Mouse (Mus musculus) kidney, embryonic 14.5 days (tissue): ENCODE measurements around the gene Triobp. TPM values are rescaled to one million over a fixed set of nuclear protein-coding genes. Genes with fewer than 3 reads are reported as not detected.

Source experiments
- ATAC-seq: fragments of 200-750 bp; cut with Nextera tagmentation; 2 replicates; pipeline ENCODE4 v1.8.0; 2017; ENCODE audit warnings: moderate number of reproducible peaks, mild to moderate bottlenecking, moderate TSS enrichment, moderate library complexity; ENCODE audit not compliant: low FRiP score, low TSS enrichment
- H3K27ac ChIP-seq: fragments of 300-500 bp; sonication (generic); 2 replicates; pipeline ENCODE4 v1.5.1; 2014; ENCODE audit warnings: low read depth, mild to moderate bottlenecking, low read length, moderate library complexity, mixed read lengths
- H3K27me3 ChIP-seq: fragments of 300-500 bp; sonication (generic); 2 replicates; pipeline ENCODE4 v1.6.1; 2014; ENCODE audit warnings: mild to moderate bottlenecking, low read length; ENCODE audit not compliant: control insufficient read depth, insufficient read depth
- H3K36me3 ChIP-seq: fragments of 300-500 bp; sonication (generic); 2 replicates; pipeline ENCODE4 v1.6.1; 2014; ENCODE audit warnings: low read length, mixed read lengths; ENCODE audit not compliant: control insufficient read depth, insufficient read depth
- H3K4me1 ChIP-seq: fragments of 300-500 bp; sonication (generic); 2 replicates; pipeline ENCODE4 v1.6.1; 2014; ENCODE audit warnings: low read length, mixed read lengths; ENCODE audit not compliant: control insufficient read depth, insufficient read depth
- H3K4me2 ChIP-seq: fragments of 300-500 bp; sonication (generic); replicated peaks from 2 replicates; pipeline ENCODE4 v1.6.1; 2014; ENCODE audit warnings: low read depth, mild to moderate bottlenecking, low read length
- H3K4me3 ChIP-seq: fragments of 300-500 bp; sonication (generic); 2 replicates; pipeline ENCODE4 v1.5.1; 2014; ENCODE audit warnings: mild to moderate bottlenecking, low read length
- H3K9ac ChIP-seq: fragments of 300-500 bp; sonication (generic); 2 replicates; pipeline ENCODE4 v1.6.1; 2014; ENCODE audit warnings: low read depth, mild to moderate bottlenecking, low read length, moderate library complexity
- H3K9me3 ChIP-seq: fragments of 300-500 bp; sonication (generic); 2 replicates; pipeline ENCODE4 v1.6.1; 2016; ENCODE audit warnings: low read length; ENCODE audit not compliant: control insufficient read depth
- WGBS: fragments of 180-500 bp; shearing (Covaris S2); extraction: QIAGEN DNeasy Blood & Tissue Kit; methylation state at CpG from one replicate; pipeline ENCODE4 v1.1.7; 2014; 5-methylcytosine and 5-hydroxymethylcytosine counted together
- polyA plus RNA-seq: library from polyadenylated mRNA; unstranded; fragments of >200 nt; fragmentation: Nextera tagmentation; extraction: Ambion mirVana; gene quantifications from 2 replicates; pipeline ENCODE4 v1.2.1, GENCODE M21; 2014

The Triobp gene
- polyA plus RNA-seq, 1 experiment from 2014 or later, result 54.9 TPM

DNA sequence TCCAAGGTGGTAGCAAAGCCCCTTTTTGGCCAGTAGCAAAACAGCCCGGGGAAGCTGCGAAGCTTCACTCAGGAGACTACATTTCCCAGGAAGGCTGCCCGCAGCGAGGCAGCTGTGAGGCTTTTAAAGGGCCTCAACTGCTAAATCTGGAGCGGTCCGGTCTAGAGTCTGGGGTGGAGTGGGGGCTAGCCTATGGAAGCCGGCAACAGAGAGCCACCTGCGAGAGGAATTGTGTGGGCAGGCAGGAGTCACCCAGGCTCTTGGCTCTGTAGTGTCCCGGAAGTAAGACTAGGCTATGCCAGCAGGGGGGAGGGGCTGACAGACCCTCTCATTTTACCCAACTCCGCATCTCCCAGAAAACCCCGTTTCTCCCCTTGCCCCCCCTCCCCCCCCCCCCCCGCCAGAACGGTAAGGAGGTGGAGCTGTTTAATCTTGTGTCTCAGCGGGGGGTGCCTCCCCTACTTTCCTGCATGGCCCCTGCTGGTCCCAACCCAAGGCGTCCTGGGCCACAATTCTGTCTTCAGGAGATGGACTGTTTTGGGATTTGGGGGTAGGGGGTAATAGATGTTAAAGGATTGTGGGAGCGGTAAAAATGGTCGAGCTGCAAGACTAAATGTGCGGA is 78.3 kb downstream of the Triobp start:
- H3K9ac ChIP-seq, result peak overlapping the region; percentile 32; the same call in 1 of the 2 replicates
- H3K4me1 ChIP-seq, result peaks cover 26% of the 10 kb centered on the region
- no peaks in the 10 kb centered on the region for H3K27me3 ChIP-seq
- ATAC-seq, result no peak
- no peaks in the 10 kb centered on the region for H3K36me3 ChIP-seq
- H3K4me3 ChIP-seq, result peak overlapping the region; percentile 17; the same call in 1 of the 2 replicates
- no peaks in the 10 kb centered on the region for H3K9me3 ChIP-seq
- WGBS, result 14% methylated on average over 16 of the region's 18 CpGs
- peak overlapping the region; percentile 38 for H3K4me2 ChIP-seq
- H3K27ac ChIP-seq, result no peak overlapping the region

DNA sequence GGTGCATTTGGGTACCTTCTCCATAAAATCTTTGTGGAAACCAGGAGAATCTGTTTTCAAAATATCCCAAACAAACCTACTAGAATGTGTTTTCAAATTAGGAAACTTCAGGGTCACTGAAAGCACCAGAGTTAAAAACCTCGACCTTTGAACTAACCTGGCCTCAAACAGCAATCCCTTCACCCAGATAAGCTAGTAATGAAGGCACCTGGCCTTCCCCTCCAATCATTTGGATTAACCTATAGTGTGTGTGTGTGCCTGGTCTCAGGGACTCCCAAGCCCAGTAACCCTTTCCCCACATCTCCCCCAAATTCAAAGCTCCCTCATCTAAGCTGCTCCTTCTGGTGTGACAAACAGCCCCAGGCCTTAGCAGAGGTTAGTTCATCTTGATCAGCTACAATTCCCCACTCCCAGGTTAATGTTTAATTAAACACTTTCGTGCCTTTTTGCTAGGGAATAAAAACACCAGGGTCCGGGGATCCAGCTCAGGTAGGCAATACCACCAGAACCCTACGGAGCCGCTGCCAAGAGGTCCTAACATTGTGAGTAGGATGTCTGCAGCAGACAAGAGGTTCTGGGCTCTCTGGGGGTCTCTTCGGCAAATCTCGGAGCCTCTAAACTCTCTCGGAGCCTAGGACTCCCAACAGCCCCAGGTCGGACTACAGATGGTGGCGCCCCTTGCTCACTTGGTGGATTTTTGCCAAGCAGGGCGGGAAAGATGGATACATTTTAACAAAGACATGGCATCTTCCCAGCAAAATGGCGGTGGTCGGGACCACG is 79.2 kb downstream of the Triobp start:
- ATAC-seq, result no peak
- WGBS, result 48% methylated on average over 14 of the region's 14 CpGs

DNA sequence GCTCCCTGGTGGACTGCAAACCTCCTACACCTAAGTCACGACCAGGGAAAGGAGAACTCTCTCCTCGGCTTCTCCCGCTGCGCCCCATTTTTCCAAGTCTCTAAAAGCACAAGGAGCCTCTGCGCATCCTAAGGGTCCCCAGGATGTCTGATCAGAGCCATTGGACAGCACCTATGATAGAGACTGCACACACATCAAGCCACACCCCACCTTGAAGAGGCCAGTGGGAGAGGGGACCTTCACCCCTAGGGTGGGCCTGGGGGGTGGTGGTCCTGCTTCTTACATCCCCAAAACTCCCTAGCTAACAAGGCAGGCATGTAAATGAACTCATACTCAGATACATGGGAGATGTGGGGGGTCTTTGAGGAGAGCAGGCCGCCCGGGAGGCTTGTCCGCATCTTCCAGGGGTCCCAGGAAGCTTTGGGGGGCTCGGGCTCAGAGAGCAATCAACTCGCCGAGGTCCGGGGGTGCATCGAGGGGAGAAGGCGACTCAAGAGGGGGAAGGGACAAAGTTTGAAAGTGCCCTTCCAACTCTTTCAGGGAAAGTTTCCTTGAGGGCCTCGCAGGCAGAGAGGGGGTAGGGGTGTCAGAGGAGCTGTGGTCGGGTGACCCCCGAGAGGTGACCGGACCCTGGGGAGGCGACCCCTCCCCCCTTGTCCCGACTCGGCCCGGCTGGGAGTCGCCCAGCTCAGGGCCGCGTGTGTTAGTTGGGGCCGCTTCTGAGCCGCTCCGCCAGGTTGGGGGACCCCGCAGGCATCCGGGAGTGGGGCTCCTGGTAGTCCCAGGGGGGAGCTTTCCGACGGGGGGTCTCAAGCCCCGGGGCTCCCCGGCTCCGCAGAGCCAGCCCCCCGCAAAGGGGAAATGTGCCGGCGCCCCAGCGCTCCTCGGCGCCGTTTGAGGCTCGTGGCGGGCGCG is 80.0 kb downstream of the Triobp start:
- peaks cover 32% of the 10 kb centered on the region for H3K4me1 ChIP-seq
- H3K27ac ChIP-seq, result peak overlapping the region; percentile 93
- H3K36me3 ChIP-seq, result no peaks in the 10 kb centered on the region
- 5% methylated on average over 42 of the region's 46 CpGs for WGBS
- no peak for ATAC-seq
- H3K4me2 ChIP-seq, result peak overlapping the region; percentile 98
- H3K4me3 ChIP-seq, result peak overlapping the region; percentile 55
- no peaks in the 10 kb centered on the region for H3K9me3 ChIP-seq
- H3K27me3 ChIP-seq, result no peaks in the 10 kb centered on the region
- H3K9ac ChIP-seq, result peak overlapping the region; percentile 93

More for the DNA sequence above, 79.2 kb downstream of the Triobp start:
- peak overlapping the region; percentile 93 for H3K27ac ChIP-seq
- peak overlapping the region; percentile 55 for H3K4me3 ChIP-seq
- H3K4me2 ChIP-seq, result peak overlapping the region; percentile 98
- H3K27me3 ChIP-seq, result no peaks in the 10 kb centered on the region
- peak overlapping the region; percentile 93 for H3K9ac ChIP-seq
- no peaks in the 10 kb centered on the region for H3K36me3 ChIP-seq
- peaks cover 32% of the 10 kb centered on the region for H3K4me1 ChIP-seq
- no peaks in the 10 kb centered on the region for H3K9me3 ChIP-seq

DNA sequence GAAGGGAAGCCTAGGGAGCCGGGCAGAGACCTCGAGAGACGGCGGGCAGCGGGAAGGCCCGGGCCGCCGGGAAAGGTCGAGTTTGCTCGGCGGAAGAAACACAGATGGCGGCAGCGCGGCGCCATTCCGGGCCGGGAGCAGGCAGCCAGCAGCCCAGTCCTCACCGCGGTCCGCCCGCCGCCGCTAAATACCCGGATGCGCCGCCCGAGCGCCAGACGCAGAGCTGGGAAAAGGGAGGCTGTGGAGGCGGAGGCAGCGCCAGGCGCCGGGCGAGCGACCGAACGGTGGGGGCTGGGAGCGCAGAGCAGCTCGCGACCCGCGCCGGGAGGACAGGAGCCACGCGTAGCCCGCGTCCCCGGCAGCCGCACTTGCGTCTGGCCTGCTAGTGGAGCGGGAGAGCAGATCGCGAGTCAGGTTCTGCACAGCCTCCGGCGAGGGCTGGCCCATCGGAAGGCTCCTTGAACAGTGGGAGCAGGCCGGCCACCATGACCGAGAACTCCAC is 80.8 kb downstream of the Triobp start, which contains the start of gene H1f0:
TSS of gene H1f0 (plus strand) at position 214 of the 502 bp plus-strand sequence.
- WGBS, result 0% methylated on average over 50 of the region's 58 CpGs
- H3K4me2 ChIP-seq, result peak within 1 kb of the TSS; percentile 98
- no peaks in the 10 kb centered on the region for H3K27me3 ChIP-seq
- H3K4me1 ChIP-seq, result peaks cover 25% of the 10 kb centered on the region
- H3K4me3 ChIP-seq, result peak within 1 kb of the TSS; percentile 55
- peak; percentile 74 for ATAC-seq
- peak within 1 kb of the TSS; percentile 93 for H3K27ac ChIP-seq
- no peaks in the 10 kb centered on the region for H3K36me3 ChIP-seq
- H3K9me3 ChIP-seq, result no peaks in the 10 kb centered on the region
- H3K9ac ChIP-seq, result peak within 1 kb of the TSS; percentile 93

DNA sequence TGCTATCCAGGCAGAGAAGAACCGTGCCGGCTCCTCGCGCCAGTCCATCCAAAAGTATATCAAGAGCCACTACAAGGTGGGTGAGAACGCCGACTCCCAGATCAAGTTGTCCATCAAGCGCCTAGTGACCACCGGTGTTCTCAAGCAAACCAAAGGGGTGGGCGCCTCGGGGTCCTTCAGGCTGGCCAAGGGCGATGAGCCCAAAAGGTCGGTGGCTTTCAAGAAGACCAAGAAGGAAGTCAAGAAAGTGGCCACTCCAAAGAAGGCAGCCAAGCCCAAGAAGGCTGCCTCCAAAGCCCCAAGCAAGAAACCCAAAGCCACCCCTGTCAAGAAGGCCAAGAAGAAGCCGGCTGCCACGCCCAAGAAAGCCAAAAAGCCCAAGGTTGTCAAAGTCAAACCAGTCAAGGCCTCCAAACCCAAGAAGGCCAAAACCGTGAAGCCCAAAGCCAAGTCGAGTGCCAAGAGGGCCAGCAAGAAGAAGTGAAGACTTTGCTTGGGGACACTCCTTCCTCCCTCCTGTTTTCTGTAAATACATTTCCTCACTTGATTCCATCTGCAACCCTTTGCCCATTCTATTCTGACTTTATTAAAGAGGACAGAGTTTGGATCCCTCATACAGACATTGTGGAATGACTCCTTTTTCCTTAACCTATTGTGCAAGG is 81.4 kb downstream of the Triobp start:
- 25% methylated on average over 16 of the region's 16 CpGs for WGBS

DNA sequence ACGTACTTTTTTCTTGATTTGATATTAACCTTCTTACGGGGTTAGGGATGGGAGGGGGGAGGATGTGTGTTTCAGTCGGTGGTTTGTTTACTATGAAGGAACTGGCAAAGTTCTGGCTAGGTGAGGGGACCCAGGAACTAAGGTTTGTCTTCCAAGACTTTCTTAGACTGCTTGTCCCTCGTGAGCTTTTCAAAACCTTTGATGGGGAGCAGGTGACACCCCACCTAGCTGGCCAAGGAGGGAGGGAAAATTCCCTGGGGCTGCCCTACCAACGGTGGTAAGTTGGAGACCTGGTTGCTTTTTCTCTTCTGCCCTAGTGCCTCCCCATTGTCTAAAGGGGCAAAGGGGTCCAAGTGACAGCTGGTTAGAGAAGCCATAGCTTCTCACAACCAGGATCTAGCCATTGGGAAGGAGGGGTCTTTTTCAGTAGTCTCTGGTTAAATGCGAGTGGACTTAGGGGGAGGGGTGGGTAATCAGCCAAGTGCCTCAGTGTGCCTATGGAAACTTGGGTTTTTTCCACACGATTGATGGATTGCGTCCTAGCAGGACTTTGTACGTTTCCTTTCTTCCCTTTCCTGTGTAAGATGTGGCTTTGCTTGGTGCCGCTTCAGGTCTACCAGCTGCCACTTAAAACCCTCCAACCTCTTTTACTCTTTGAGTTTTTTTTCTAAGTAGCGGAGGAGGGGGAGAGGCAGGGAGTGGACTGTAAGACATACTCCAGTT is 82.2 kb downstream of the Triobp start:
- H3K27ac ChIP-seq, result peak overlapping the region; percentile 18
- peaks cover 24% of the 10 kb centered on the region for H3K4me1 ChIP-seq
- WGBS, result 6% methylated on average over 11 of the region's 11 CpGs
- H3K4me2 ChIP-seq, result peak overlapping the region; percentile 98
- no peaks in the 10 kb centered on the region for H3K9me3 ChIP-seq
- no peak for ATAC-seq
- H3K4me3 ChIP-seq, result peak overlapping the region; percentile 55
- H3K9ac ChIP-seq, result peak overlapping the region; percentile 93
- no peaks in the 10 kb centered on the region for H3K27me3 ChIP-seq
- peaks cover under 1% of the 10 kb centered on the region for H3K36me3 ChIP-seq

More for the DNA sequence above, 81.4 kb downstream of the Triobp start:
- Histone ChIP-seq H3K4me3 (peak overlapping the region; percentile 55), H3K4me2 (peak overlapping the region; percentile 98), H3K36me3 (no peaks in the 10 kb centered on the region), H3K9me3 (no peaks in the 10 kb centered on the region), H3K27ac (peak overlapping the region; percentile 93), H3K27me3 (no peaks in the 10 kb centered on the region), H3K9ac (peak overlapping the region; percentile 93), H3K4me1 (peaks cover 24% of the 10 kb centered on the region)
- ATAC-seq, result no peak

DNA sequence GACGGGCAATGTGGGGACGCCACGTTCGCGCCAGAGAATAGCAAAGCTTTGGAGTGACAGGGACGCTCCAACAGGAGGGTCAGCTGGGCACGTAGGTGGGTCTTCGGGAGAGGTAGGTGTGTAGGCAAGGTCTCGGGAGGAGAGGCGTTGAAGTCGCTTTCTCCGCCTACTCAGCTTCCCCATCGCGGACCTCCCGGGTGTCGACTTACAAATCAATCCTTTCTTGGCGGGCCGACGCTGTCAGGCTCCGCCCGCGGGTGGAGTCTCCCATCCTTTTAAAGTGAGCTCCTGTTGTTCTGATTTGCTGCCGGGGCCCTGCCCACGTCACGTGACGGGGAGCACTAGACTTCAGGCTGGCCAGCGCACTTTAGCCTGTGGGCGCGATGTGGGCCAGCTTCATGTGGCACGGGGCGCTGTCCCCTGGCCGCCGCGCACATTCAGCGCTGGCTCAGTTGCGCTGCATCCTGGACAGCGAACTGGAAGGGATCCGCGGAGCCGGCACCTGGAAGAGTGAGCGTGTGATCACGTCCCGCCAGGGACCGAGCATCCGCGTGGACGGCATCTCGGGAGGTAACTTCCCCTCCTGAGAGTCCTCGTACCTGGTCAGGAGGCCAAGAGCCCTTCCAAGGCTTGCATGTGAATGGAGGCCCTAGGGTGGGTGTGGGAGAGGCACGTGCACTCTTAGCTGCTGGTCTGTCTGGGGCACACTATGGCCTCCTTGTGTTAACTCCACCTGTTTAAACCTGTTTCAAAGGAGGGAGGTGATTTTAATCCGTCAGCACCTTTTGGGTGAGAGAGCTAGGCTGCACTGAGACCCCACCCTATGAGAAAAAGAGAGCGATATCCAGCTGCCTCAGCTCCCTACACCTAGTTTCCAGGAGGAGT is 83.3 kb downstream of the Triobp start:
- Histone ChIP-seq H3K36me3 (peaks cover 11% of the 10 kb centered on the region), H3K9me3 (no peaks in the 10 kb centered on the region), H3K27ac (peak overlapping the region; percentile 18), H3K4me2 (peak overlapping the region; percentile 98), H3K27me3 (no peaks in the 10 kb centered on the region), H3K4me1 (peaks cover 22% of the 10 kb centered on the region), H3K4me3 (peak overlapping the region; percentile 55), H3K9ac (peak overlapping the region; percentile 93)
- WGBS, result under 1% methylated on average over 52 of the region's 52 CpGs
- peak; percentile 88 for ATAC-seq
